ENCODE assay signal across 24 mouse cellular contexts in genomic region chr13:73261881-73262280, GRCm38 (mm10). TPM values are rescaled to one million over a fixed set of nuclear protein-coding genes. Genes with fewer than 3 reads are reported as not detected.
A peak's percentile ranks its signal among the peaks of the same experiment; 100 is the strongest.
DNase-seq lines count a peak whose midpoint lies in the region; ATAC-seq and TF ChIP-seq lines count a peak whose summit lies in the region.
"Had no signal": no experiment of that assay in that cellular context is flagged by ENCODE, and none has a peak within 500 bp of the region (broad histone marks: within the 10 kb centered on the region; RNA-seq: fewer than 3 reads in every experiment).

No protein-coding gene starts in this region.

- peaks cover 63% of the 10 kb centered on the region for H3K4me1 ChIP-seq in hindbrain, embryonic 10.5 days (replicated peaks)
- H3K4me1 ChIP-seq in hindbrain, embryonic 16.5 days (ENCODE audit: control insufficient read depth, insufficient read depth, low read depth, low read length) = peaks cover 25% of the 10 kb centered on the region
- H3K4me1 ChIP-seq in heart, postnatal 0 days (ENCODE audit: control insufficient read depth, insufficient read depth) = peaks cover 26% of the 10 kb centered on the region
- H3K4me1 ChIP-seq in limb, embryonic 10.5 days = peaks cover 49% of the 10 kb centered on the region

- no peak overlapping the region for H3K4me2 ChIP-seq in hindbrain, embryonic 16.5 days (ENCODE audit: low read length)
- H3K4me2 ChIP-seq in heart, postnatal 0 days (ENCODE audit: low read depth, low read length) = peak overlapping the region; percentile 78

- peaks cover 100% of the 10 kb centered on the region for H3K27me3 ChIP-seq in hindbrain, embryonic 10.5 days (ENCODE audit: insufficient read depth, poor library complexity, severe bottlenecking)
- H3K27me3 ChIP-seq in hindbrain, embryonic 16.5 days (replicated peaks; ENCODE audit: control insufficient read depth, insufficient read depth, low read length) = peaks cover 76% of the 10 kb centered on the region
- peaks cover 79% of the 10 kb centered on the region for H3K27me3 ChIP-seq in heart, postnatal 0 days (ENCODE audit: control insufficient read depth, insufficient read depth, low read length)
- H3K27me3 ChIP-seq in limb, embryonic 10.5 days (ENCODE audit: low read depth, poor library complexity, severe bottlenecking) = peaks cover 100% of the 10 kb centered on the region

- peak; percentile 12 for DNase-seq in embryo, embryonic 10.5 days (ENCODE audit: low spot score)
- DNase-seq in embryo, embryonic 11 days = no peak
- peak; percentile 20 for DNase-seq in hindbrain, embryonic 10.5 days (ENCODE audit: low spot score)
- DNase-seq in heart, postnatal 0 days (ENCODE audit: low spot score) = no peak
- peak; percentile 40 for DNase-seq in limb, embryonic 10.5 days (ENCODE audit: low spot score)
- no peak for DNase-seq in kidney, postnatal 36 days
- DNase-seq in gastrocnemius, postnatal 4 days (ENCODE audit: low spot score in 2 of 2) = no peak
- DNase-seq: cerebellum, postnatal 14 days; kidney, adult 8-10 months; kidney, postnatal 25 days; lung, adult 18-20 months; lung, postnatal 36 days; spleen, adult 18-20 months; thymus, adult 18-20 months had no signal

- WGBS in hindbrain, embryonic 10.5 days = 10% methylated on average over 2 of the region's 2 CpGs
- 14% methylated on average over 2 of the region's 2 CpGs for WGBS in hindbrain, embryonic 16.5 days
- whole genome bisulfite sequencing in heart, postnatal 0 days = 14% methylated on average over 2 of the region's 2 CpGs
- 16% methylated on average over 2 of the region's 2 CpGs for WGBS in limb, embryonic 10.5 days

- H3K9me3 ChIP-seq in hindbrain, embryonic 10.5 days = no peaks in the 10 kb centered on the region
- no peaks in the 10 kb centered on the region for H3K9me3 ChIP-seq in hindbrain, embryonic 16.5 days (ENCODE audit: control insufficient read depth, low read length)
- no peaks in the 10 kb centered on the region for H3K9me3 ChIP-seq in heart, postnatal 0 days (replicated peaks; ENCODE audit: control insufficient read depth, low read length)
- no peaks in the 10 kb centered on the region for H3K9me3 ChIP-seq in limb, embryonic 10.5 days (replicated peaks)
- H3K9me3 ChIP-seq: embryonic facial prominence, embryonic 12.5 days; forebrain, embryonic 10.5 days; midbrain, embryonic 12.5 days had no signal

- no peak for ATAC-seq in hindbrain, embryonic 16.5 days
- no peak for ATAC-seq in heart, postnatal 0 days (ENCODE audit: insufficient read depth, low read depth)

- H3K4me3 ChIP-seq in hindbrain, embryonic 10.5 days = peak overlapping the region; percentile 46
- no peak overlapping the region for H3K4me3 ChIP-seq in hindbrain, embryonic 16.5 days (ENCODE audit: low read length)
- H3K4me3 ChIP-seq in heart, postnatal 0 days (ENCODE audit: low read depth, low read length) = peak overlapping the region; percentile 64
- H3K4me3 ChIP-seq in limb, embryonic 10.5 days = no peak overlapping the region
- H3K4me3 ChIP-seq: forebrain, embryonic 10.5 days had no signal

- TF ChIP-seq CTCF in heart, postnatal 0 days (IDR thresholded peaks at IDR 0.05; ENCODE audit: low read depth) = no peak

- H3K9ac ChIP-seq in hindbrain, embryonic 16.5 days (ENCODE audit: low read depth, low read length) = no peak overlapping the region
- H3K9ac ChIP-seq in heart, postnatal 0 days (replicated peaks; ENCODE audit: low read depth, low read length) = peak overlapping the region; percentile 76
- H3K9ac ChIP-seq: embryonic facial prominence, embryonic 12.5 days; midbrain, embryonic 12.5 days had no signal

- peak overlapping the region; percentile 62; the same call in 1 of the 2 replicates for H3K27ac ChIP-seq in hindbrain, embryonic 10.5 days
- H3K27ac ChIP-seq in hindbrain, embryonic 16.5 days (ENCODE audit: low read depth, low read length) = no peak overlapping the region
- H3K27ac ChIP-seq in heart, postnatal 0 days (ENCODE audit: low read depth) = peak overlapping the region; percentile 95
- no peak overlapping the region for H3K27ac ChIP-seq in limb, embryonic 10.5 days
- H3K27ac ChIP-seq: embryonic facial prominence, embryonic 12.5 days; forebrain, embryonic 10.5 days; midbrain, embryonic 12.5 days had no signal

- H3K36me3 ChIP-seq in hindbrain, embryonic 10.5 days = no peaks in the 10 kb centered on the region
- H3K36me3 ChIP-seq in hindbrain, embryonic 16.5 days (ENCODE audit: control insufficient read depth, insufficient read depth, low read length) = no peaks in the 10 kb centered on the region
- peaks cover 6% of the 10 kb centered on the region; the same call in 1 of the 2 replicates for H3K36me3 ChIP-seq in heart, postnatal 0 days (replicated peaks; ENCODE audit: control insufficient read depth, insufficient read depth, low read length)
- H3K36me3 ChIP-seq in limb, embryonic 10.5 days = no peaks in the 10 kb centered on the region
- H3K36me3 ChIP-seq: embryonic facial prominence, embryonic 12.5 days; forebrain, embryonic 10.5 days; midbrain, embryonic 12.5 days had no signal

- TF ChIP-seq EP300 in heart, postnatal 0 days (IDR thresholded peaks at IDR 0.05; ENCODE audit: low read depth) = no peak

RNA-seq across cellular contexts. Expression of gene Irx4, which starts 1.6 kb away (rescaled TPM):
- polyA plus RNA-seq in hindbrain, embryonic 10.5 days (2016; fragmentation: Nextera tagmentation; extraction: Ambion mirVana) = 5.4 and 8.0 TPM in 2 replicates
- 3.0 and 5.0 TPM in 2 replicates for polyA plus RNA-seq in hindbrain, embryonic 16.5 days (2015; fragmentation: Nextera tagmentation; extraction: Ambion mirVana)
- 64.0 and 85.4 TPM in 2 replicates for total RNA-seq in heart, postnatal 0 days (2014; rRNA removed; ENCODE audit: low replicate concordance)
- polyA plus RNA-seq in heart, postnatal 0 days (2015; fragmentation: Nextera tagmentation; extraction: Ambion mirVana) = 43.4 and 54.9 TPM in 2 replicates
- polyA plus RNA-seq in limb, embryonic 10.5 days (2016; fragmentation: Nextera tagmentation; extraction: Ambion mirVana) = 2.3 and 3.8 TPM in 2 replicates
- total RNA-seq in gastrocnemius, postnatal 4 days (2021) = not detected
- total RNA-seq: gastrocnemius, adult 8-10 months; hematopoietic stem cell, adult 5-6 weeks; layer of hippocampus, postnatal 10 days; liver, adult 2 months; MEL had no signal
- polyA plus RNA-seq: liver, adult 2 months; stomach, embryonic 14.5 days had no signal

Comparison
In these comparisons a context has a peak if more than half of its experiments do, and no peak if none do; other contexts are left out.
1. DNase-seq: peak in embryo, embryonic 10.5 days (single experiment), hindbrain, embryonic 10.5 days (single experiment) and limb, embryonic 10.5 days (single experiment); none in embryo, embryonic 11 days (single experiment), heart, postnatal 0 days (single experiment), kidney, postnatal 36 days (0 of 2) and gastrocnemius, postnatal 4 days (0 of 2).
2. H3K27ac ChIP-seq: peak in hindbrain, embryonic 10.5 days (single experiment) and heart, postnatal 0 days (single experiment); none in hindbrain, embryonic 16.5 days (single experiment) and limb, embryonic 10.5 days (single experiment).
3. H3K4me3 ChIP-seq: peak in hindbrain, embryonic 10.5 days (single experiment) and heart, postnatal 0 days (single experiment); none in hindbrain, embryonic 16.5 days (single experiment) and limb, embryonic 10.5 days (single experiment).